Mouse (Mus musculus) small intestine, adult 2 months (tissue): ENCODE measurements around the gene Cd28. TPM values are rescaled to one million over a fixed set of nuclear protein-coding genes. Genes with fewer than 3 reads are reported as not detected.

ENCODE experiments used
- H3K27ac ChIP-seq: fragments of 200-500 bp; 2 replicates; pipeline ENCODE4 v1.5.1; 2012; ENCODE audit warnings: low read depth, low read length, control low read depth, inconsistent platforms; ENCODE audit not compliant: insufficient read depth
- H3K27me3 ChIP-seq: fragments of 200-500 bp; 2 replicates; pipeline ENCODE4 v1.6.1; 2012; ENCODE audit warnings: mild to moderate bottlenecking, moderate library complexity, low read length, inconsistent platforms; ENCODE audit not compliant: control insufficient read depth, insufficient read depth
- H3K36me3 ChIP-seq: fragments of 200-500 bp; 2 replicates; pipeline ENCODE4 v1.6.1; 2012; ENCODE audit warnings: mild to moderate bottlenecking, low read length, control low read depth, inconsistent platforms; ENCODE audit not compliant: control insufficient read depth, insufficient read depth
- H3K4me1 ChIP-seq: fragments of 200-500 bp; 2 replicates; pipeline ENCODE4 v1.6.1; 2012; ENCODE audit warnings: low read length, inconsistent platforms, mixed read lengths; ENCODE audit not compliant: control insufficient read depth, insufficient read depth, insufficient read length
- H3K4me3 ChIP-seq: fragments of 200-500 bp; 2 replicates; pipeline ENCODE4 v1.5.1; 2012; ENCODE audit warnings: low read depth, mild to moderate bottlenecking, control low read depth, inconsistent platforms, low read length, moderate library complexity
- CTCF ChIP-seq: fragments of 200-500 bp; IDR thresholded peaks from 2 replicates; pipeline ENCODE4 v1.5.1; 2012; ENCODE audit warnings: low read depth, mild to moderate bottlenecking, control low read depth, inconsistent platforms, low read length, moderate library complexity, mixed read lengths; ENCODE audit not compliant: insufficient replicate concordance, insufficient read length; ENCODE audit errors: extremely low read depth
- POLR2A ChIP-seq: fragments of 200-500 bp; IDR thresholded peaks from 2 replicates; pipeline ENCODE4 v1.6.1; 2012; ENCODE audit warnings: low read depth, mild to moderate bottlenecking, control low read depth, inconsistent platforms, low read length, moderate library complexity
- WGBS: fragments of 180-500 bp; shearing (Covaris S2); methylation state at CpG from one replicate; pipeline ENCODE4 v1.1.7; 2018; 5-methylcytosine and 5-hydroxymethylcytosine counted together
- polyA plus RNA-seq: library from polyadenylated mRNA; depleted of rRNA; stranded (reverse); fragments of >200 nt; gene quantifications from 2 replicates; pipeline ENCODE4 v1.2.3, GENCODE M21; 2012

The Cd28 gene
- polyA plus RNA-seq, 1 experiment: 0.65 TPM

GRCm38 (mm10) chr1:60735908-60736280 lies 19.3 kb downstream of the Cd28 start:
- Histone ChIP-seq H3K36me3 (no peaks in the 10 kb centered on the region), H3K27ac (no peak overlapping the region), H3K4me3 (no peak overlapping the region), H3K27me3 (no peaks in the 10 kb centered on the region), H3K4me1 (no peaks in the 10 kb centered on the region)
- TF ChIP-seq POLR2A: no peak
- no peak for TF ChIP-seq CTCF
- WGBS: 79% methylated on average over 7 of the region's 7 CpGs

GRCm38 (mm10) chr1:60744266-60744665 lies 27.7 kb downstream of the Cd28 start:
- no peak for TF ChIP-seq POLR2A
- no peak for TF ChIP-seq CTCF
- Histone ChIP-seq H3K36me3 (no peaks in the 10 kb centered on the region), H3K27me3 (no peaks in the 10 kb centered on the region), H3K27ac (no peak overlapping the region), H3K4me1 (no peaks in the 10 kb centered on the region), H3K4me3 (no peak overlapping the region)
- 68% methylated on average over 1 of the region's 1 CpGs for WGBS

- Histone ChIP-seq H3K4me1 (no peaks in the 10 kb centered on the region), H3K36me3 (no peaks in the 10 kb centered on the region), H3K27ac (no peak overlapping the region), H3K4me3 (no peak overlapping the region), H3K27me3 (no peaks in the 10 kb centered on the region)
- 42% methylated on average over 7 of the region's 7 CpGs for WGBS
- TF ChIP-seq POLR2A (no peak), CTCF (no peak)
Measured at GRCm38 (mm10) chr1:60745664-60746063, 29.1 kb downstream of the Cd28 start.

GRCm38 (mm10) chr1:60746153-60746552 lies 29.6 kb downstream of the Cd28 start:
- TF ChIP-seq CTCF: no peak
- TF ChIP-seq POLR2A: 0 out of 2 replicates have a peak, but pooled peaks have one; percentile 23
- no peaks in the 10 kb centered on the region for H3K27me3 ChIP-seq
- 67% methylated on average over 2 of the region's 2 CpGs for WGBS
- no peaks in the 10 kb centered on the region for H3K36me3 ChIP-seq
- no peak overlapping the region for H3K27ac ChIP-seq
- no peak overlapping the region for H3K4me3 ChIP-seq
- no peaks in the 10 kb centered on the region for H3K4me1 ChIP-seq

GRCm38 (mm10) chr1:60746856-60747255 lies 30.3 kb downstream of the Cd28 start:
- Histone ChIP-seq H3K36me3 (no peaks in the 10 kb centered on the region), H3K4me1 (no peaks in the 10 kb centered on the region), H3K4me3 (no peak overlapping the region), H3K27ac (no peak overlapping the region), H3K27me3 (no peaks in the 10 kb centered on the region)
- WGBS: 85% methylated on average over 5 of the region's 5 CpGs
- TF ChIP-seq POLR2A (no peak), CTCF (no peak)

- TF ChIP-seq CTCF: no peak
- TF ChIP-seq POLR2A: no peak
- Histone ChIP-seq H3K36me3 (no peaks in the 10 kb centered on the region), H3K4me1 (no peaks in the 10 kb centered on the region), H3K27me3 (no peaks in the 10 kb centered on the region), H3K27ac (no peak overlapping the region), H3K4me3 (no peak overlapping the region)
- 92% methylated on average over 1 of the region's 1 CpGs for WGBS
Measured at GRCm38 (mm10) chr1:60748286-60748685, 31.7 kb downstream of the Cd28 start.

- no peaks in the 10 kb centered on the region for H3K36me3 ChIP-seq
- no peak overlapping the region for H3K27ac ChIP-seq
- H3K4me1 ChIP-seq: no peaks in the 10 kb centered on the region
- no peaks in the 10 kb centered on the region for H3K27me3 ChIP-seq
- 61% methylated on average over 4 of the region's 4 CpGs for WGBS
- TF ChIP-seq POLR2A: no peak
- H3K4me3 ChIP-seq: no peak overlapping the region
Measured at GRCm38 (mm10) chr1:60748936-60749335, 32.3 kb downstream of the Cd28 start.

- no peak for TF ChIP-seq POLR2A
Measured at GRCm38 (mm10) chr1:60749346-60749840, 32.8 kb downstream of the Cd28 start.

More at GRCm38 (mm10) chr1:60749346-60749840, 32.8 kb downstream of the Cd28 start:
- H3K27me3 ChIP-seq: no peaks in the 10 kb centered on the region
- no peaks in the 10 kb centered on the region for H3K4me1 ChIP-seq
- H3K36me3 ChIP-seq: no peaks in the 10 kb centered on the region
- 58% methylated on average over 5 of the region's 5 CpGs for WGBS
- no peak overlapping the region for H3K4me3 ChIP-seq
- H3K27ac ChIP-seq: no peak overlapping the region
